Mouse (Mus musculus): ENCODE measurements at regions not wholly inside any gene's neighbourhood (a gene's known extent, or its start where the extent isn't known, plus 50 kb on each side); places are given as distances from the start of the nearest gene placed in this dataset.

- DNase-seq = no peak
Observed at GRCm38 (mm10) chr6:148599473-148599872, 155.3 kb upstream of the Tmtc1 start.

DNA sequence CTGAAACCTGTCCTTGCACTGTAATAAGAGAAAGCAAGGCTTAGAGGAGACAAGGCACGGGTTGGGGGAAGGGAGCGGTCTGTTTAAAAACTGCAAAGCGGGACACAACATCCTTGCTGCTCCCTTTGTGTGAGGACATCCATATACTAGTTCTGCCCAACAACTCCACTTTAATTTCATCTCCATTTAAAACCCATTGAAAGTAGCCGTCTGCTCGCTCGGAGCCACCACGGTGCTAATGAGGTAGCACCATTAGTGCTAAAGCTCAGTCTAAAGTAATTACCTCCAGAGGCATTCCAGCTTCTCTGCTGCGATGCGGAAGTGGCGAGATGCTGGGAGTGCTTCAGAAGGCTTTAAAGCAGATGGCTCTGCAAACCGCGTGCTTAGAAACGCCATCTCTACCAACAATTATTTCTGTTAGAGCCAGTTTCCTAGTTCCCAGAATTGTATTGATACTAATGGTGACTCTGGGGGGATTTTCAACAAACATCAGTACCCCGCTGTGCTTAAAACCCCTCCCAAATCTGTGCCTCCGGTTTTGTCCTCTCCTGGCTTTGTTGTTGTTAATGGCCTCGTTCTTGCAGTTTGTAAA lies 154.7 kb upstream of the Tmtc1 start:
- DNase-seq = no peak

- DNase-seq = no peak
Observed at GRCm38 (mm10) chr6:148595009-148595770, 151.0 kb upstream of the Tmtc1 start.

DNA sequence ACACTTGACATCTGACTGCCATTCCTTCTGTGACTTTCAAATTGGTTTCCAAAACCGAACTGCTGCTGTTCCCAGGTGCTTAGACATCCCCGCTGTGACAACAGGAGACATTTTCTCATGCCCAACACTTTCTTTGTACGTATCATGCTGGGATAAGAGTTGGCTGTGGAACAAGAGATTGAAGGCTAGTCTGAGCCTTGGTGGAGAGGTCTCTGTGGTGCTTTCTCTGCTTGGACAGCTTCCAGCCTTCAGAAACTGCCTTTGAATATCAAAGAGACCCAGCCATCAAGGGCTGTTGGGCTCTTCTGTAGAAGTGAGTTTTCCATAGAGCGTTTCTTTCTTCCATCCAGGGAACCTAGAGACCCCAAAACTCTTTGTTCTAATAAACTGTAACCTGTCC lies 144.8 kb upstream of the Tmtc1 start:
- no peak for DNase-seq

DNA sequence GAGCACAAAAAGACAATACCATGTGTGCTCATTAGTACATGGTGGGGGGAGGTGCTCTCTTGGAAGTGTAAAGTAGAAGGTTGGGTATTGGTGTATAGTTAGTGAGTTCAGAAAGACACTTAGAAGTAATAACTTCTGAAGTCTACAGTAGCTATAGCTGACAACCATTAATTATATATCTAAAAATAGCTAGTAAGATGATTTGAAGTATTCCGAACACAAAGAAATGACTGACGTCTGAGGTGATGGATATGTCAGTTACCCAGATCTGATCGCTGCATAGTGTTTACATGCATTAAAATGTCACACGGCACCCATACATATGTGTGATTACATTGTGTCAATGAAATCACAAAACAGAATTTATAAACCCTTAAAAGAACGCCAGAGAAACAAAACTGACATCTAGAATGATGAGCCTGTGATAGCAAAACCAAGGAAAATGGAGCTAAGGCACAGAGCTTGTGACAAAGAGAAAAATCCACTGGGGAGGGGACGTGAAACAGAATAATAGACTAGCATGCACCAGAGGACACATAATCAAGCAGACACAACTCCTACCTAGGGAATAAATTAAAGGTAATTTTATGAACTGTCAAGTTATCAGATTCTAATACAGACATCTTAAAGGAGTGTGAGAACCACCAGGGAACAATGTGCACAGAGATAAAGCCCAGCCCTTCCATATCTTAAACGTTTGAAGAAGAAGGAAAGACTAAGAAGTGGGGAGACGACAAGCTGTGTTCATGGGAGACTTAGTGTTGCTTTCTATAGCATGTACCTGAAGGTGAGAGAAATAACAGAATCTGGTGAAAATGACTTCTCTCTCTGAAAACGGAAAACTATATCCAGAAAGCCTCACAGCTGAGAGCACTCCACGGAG lies 142.5 kb upstream of the Tmtc1 start:
- no peak for DNase-seq

DNA sequence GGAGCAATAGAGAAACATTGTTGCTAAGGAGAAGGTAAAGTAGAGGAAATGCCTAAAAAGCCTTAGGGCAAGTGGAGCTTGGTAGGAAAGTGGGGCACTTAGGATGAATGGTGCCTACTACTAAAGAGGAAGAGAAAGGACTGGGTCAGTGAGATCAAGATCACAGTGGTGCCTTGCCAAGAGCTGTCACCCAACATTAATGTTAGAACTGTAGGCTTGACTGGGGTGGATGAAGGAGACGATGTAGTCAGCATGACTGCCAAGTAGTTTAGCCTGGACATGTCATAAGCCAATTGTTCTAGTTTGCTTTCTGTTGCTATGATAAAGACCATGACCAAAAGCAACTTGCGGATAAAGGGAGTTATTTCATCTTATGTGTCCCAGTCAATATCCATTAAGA lies 139.9 kb upstream of the Tmtc1 start:
- DNase-seq = no peak

DNA sequence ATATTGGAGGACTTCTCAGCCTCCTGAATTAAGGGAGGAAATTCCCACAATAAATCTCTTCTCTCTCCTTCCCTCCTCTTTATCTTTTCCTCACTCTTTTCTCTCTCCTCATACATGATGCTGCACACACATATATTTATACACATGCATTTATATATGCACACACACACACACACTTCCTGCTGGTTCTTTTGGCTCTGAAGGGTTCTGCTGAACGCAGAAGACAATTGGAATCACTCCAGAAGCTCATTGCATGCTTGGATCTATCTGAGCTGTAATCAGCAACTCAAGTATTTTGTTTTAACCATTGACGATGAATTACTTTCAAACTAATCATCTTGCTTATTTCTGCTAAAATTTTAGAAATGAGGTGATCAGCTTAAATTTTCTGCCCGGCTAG lies 134.1 kb upstream of the Tmtc1 start:
- DNase-seq = no peak

GRCm38 (mm10) chr6:148577663-148578062 lies 133.5 kb upstream of the Tmtc1 start:
- DNase-seq = no peak

DNA sequence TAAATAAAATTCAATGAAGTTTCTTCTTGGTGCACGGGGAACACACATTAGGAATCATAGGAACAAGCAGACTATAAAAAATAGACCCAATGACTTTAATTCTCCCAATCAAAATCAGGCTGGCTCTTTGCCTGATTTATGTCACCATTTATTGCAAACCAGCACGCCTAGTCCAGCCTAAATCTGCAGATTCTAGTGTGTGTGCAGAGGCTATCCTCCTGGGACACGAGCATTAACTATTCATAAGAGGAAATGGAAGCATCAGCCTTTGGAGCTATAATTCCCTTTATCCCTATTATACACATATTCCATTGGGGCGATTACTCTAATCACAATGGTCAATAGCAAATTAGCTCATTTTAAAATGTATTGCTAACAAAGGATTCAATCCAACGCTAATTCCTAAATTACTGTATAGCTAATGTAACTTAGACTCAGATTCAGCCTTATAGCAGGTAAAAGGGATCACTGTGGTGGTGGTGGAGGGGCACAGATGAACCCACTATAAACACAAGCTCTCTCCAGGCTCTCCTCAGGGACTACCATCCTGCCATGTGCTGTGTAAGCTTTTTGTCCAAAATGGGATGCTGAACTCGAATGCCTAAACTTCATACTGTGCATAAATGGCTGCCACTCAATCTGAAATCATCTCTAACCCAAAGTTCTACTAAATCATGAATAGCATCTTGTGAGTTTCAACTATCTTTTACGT lies 130.7 kb upstream of the Tmtc1 start:
- no peak for DNase-seq

DNA sequence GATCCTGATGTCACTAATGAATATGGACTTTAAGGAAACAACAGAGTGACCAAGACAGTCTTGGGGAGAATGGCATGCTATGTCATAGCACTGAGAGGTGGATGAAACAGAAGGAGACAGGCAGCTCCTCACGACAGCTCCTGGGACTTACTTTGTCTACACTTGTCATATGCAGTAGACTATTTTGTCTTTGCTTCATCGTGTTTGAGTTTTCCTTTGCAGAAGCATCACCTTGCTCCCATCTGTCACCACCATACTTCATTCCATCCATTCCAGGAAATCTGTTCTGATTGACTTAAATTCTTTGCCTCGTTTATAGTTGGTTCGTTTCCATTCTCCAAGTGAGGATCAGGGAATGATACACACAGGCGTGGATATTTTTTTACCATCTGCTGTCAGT lies 128.0 kb upstream of the Tmtc1 start:
- no peak for DNase-seq

GRCm38 (mm10) chr6:148571651-148572050 lies 127.5 kb upstream of the Tmtc1 start:
- DNase-seq = no peak

- DNase-seq = no peak
Observed at GRCm38 (mm10) chr6:148564146-148564545, 120.0 kb upstream of the Tmtc1 start.

DNA sequence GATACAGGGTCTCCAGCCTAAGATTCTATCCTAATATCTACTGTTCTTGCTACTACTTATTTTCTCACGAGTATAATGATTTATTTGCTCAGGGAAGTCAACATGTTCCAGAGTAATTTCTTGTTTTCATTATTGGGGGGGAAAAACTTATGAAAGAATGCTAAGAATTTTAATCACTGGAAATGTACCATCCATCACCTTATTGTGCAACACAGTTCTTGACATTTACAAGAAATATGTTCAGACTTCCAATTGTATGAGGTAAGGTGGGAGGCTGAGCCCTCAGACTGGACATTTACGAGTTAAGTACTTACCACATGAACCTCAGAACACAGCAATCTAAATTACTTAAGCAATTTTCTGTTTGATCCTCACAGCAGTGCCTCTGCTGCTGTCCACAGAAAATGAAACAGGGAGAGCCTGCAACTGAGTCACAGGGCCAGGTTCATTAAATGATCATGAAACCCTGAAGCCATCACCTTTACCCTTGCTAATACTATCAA lies 118.1 kb upstream of the Tmtc1 start:
- DNase-seq = no peak

DNA sequence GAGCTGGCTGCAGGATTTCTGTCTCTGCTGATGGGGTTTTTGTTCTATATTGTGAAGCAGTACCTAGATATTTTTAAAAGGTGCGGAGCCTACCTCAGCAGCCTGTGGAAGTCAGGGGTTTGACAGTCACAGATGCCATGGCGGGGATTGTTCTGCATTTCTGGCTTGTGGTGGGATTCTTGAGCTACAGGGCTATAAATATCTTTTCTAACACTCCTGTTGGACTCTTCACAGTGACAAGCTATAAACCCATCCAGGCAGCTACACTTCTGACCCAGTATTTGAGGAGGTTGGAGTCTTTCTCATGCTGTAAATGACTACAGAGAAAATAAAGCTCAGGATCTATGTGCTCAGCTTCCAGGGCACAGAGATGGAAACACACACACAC lies 112.3 kb upstream of the Tmtc1 start:
- DNase-seq = no peak

DNA sequence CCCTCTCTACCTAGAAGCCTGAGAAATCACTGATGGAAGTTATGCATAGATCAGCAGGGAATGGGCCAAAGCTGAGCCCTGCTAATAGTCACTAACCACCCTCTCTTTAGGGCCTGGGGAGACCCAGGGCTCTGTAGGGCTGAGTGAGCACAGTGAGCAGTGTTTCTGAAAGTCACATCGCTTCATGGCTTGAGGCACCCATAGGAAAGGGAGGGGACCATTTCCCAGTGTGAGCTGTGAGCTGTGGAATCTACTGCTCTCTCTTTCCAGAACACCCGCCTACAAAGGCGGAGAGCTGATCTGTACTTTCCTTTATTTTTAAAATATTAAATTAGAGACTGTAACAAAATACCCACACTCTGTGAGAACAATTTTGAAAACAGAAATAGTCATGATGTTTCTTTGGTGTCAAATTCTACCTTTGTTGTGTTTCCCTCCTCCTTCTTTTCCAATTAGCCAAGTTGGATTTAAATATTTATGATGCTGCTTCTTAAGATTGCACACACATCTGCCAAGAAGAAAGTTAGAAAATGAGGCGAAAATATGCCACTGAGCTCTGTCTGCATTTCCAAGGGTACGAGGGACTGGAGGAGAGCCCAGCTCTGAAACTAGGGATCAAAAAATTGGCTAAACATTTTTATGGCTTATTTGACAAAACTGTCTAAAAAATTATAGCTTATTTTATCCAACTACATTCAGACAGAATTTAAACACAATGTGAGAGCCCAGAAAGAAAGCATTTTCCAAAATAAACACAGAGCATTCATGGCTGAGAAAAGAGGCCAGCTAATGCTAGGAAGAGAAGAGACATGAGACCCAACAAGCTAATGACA lies 111.7 kb upstream of the Tmtc1 start:
- no peak for DNase-seq

GRCm38 (mm10) chr6:148554463-148554862 lies 110.3 kb upstream of the Tmtc1 start:
- DNase-seq = no peak

- DNase-seq = no peak
Observed at GRCm38 (mm10) chr6:148553616-148554015, 109.4 kb upstream of the Tmtc1 start.

DNA sequence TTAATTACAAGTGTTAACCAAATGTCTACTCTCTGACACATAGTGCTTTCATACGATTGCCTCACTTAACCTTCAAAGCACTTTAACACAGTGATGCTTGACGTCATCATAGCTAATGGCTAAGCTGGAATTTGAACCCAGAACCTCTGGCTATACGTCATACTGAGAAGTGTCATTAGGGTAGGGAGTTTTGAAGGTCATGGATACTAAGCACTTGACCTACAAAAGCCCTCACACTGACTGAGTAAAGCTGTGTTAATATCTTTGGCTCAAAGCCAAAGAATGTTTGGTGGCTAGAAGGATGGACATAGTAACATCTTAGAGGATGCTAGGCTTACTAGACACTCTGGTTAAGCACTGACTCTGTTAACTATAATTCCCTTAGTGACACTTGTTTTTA lies 106.9 kb upstream of the Tmtc1 start:
- no peak for DNase-seq

- no peak for DNase-seq
Observed at GRCm38 (mm10) chr6:148548138-148548778, 104.1 kb upstream of the Tmtc1 start.

- no peak for DNase-seq
Observed at GRCm38 (mm10) chr6:148543047-148543446, 98.9 kb upstream of the Tmtc1 start.

GRCm38 (mm10) chr6:148541981-148542380 lies 97.8 kb upstream of the Tmtc1 start:
- no peak for DNase-seq

Data from kidney, adult 8-10 months (tissue).